Mouse (Mus musculus): Measurements from ENCODE around the gene Pafah1b1.
A peak's percentile ranks its signal among the peaks of the same experiment; 100 is the strongest.

Pafah1b1 gene

DNA sequence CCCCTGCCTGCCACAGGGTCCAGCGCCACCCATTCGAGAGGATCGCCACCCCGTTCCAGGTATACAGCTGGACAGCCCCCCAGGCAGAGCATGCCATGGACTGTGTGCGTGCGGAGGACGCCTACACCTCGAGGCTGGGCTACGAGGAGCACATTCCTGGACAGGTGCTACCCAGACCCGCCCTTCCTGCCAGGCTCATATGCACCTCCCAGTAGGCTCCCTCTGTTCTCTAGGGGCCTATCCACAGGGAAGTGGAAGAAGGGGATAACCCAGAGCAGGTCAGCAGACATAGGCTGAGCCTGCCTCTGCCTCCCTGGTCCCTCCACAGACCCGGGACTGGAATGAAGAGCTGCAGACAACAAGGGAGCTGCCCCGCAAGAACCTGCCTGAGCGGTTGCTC, 64.1 kb downstream of the Pafah1b1 start:
- DNase-seq = no peak

DNA sequence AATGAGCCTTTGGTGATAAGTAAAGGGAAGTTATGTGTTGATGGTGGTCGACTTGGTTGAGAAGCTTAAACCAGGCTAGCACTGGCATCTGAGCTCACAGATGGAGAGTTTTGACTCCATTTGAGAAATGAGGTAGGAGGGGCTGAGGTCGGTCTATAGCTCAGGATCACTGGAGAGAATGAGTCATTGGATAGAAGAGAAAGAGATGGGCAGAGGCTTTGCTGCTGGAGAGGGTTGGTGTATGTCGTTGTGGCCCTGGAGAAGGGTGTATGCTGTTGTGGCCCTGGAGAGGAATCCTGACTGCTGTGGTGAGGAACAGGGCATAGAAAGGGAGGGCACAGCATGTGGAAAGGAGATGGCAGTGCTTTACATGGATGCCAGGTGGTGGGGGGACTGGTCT, 68.5 kb downstream of the Pafah1b1 start:
- DNase-seq = no peak

DNA sequence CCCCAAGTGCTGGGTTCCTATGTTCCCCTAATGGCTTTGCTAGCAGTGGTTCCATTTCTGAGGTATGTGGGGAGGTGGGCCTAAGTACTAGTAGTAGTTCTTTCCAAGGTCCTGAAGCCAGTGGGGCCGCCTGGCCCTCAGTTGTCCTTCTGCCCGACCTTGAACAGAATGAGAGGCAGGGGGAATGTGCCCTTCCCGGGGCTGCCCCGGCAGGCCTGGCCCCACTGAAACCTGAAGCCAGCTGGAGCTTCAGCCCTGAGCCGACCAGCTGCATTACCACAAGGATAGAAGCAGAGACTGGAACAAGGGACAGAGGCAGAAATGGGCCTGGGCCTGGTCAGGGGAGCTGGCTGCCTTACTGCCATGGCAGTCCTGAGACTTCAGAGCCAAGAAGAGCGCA, 71.1 kb downstream of the Pafah1b1 start:
- no peak for DNase-seq

DNA sequence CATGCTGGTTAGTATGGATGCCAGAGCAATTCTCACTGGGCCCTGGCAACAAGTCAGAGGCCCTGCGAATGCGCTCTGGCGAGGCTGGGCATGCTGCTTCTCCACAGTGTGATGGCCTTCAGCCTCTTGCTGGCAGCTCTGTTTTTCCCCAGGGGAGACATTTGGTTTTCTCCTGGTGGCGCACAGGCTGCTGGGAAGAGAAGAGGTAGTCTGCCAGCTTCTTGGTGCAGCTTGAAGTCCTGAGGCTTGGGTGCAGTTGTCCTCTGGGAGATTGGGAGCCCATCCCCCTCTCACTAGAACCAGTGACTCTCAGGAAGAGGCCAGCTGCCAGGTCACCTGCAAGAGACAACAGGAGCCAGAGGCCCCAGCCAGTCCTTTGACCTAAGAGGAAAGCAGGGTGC, 71.7 kb downstream of the Pafah1b1 start:
- no peak for DNase-seq

DNA sequence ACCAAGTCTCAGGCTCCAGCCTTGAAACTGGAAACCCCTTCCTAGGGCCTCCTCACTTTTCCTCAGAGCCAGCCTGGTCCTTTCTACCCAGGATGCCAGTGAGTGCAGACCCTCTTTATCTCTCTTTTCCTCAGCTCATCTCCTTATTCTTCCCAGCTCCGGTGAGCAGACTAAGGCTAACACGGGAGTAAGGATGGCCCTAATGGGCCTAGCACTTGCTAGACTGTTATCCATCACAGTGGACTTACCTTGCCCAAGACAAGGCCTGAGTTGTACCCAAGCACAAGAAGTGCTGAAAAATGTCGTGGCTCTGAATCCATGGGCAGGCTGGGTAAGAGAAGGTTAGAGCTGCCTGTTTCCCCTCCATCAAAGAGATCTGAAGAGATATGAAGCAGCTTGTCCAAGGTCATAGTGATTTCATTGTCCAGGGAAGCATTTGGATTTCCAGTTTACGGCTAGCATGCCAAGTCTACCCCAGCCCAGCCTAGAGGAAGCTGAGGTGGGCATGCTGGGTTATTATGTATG, 73.8 kb downstream of the Pafah1b1 start:
- no peak for DNase-seq

DNA sequence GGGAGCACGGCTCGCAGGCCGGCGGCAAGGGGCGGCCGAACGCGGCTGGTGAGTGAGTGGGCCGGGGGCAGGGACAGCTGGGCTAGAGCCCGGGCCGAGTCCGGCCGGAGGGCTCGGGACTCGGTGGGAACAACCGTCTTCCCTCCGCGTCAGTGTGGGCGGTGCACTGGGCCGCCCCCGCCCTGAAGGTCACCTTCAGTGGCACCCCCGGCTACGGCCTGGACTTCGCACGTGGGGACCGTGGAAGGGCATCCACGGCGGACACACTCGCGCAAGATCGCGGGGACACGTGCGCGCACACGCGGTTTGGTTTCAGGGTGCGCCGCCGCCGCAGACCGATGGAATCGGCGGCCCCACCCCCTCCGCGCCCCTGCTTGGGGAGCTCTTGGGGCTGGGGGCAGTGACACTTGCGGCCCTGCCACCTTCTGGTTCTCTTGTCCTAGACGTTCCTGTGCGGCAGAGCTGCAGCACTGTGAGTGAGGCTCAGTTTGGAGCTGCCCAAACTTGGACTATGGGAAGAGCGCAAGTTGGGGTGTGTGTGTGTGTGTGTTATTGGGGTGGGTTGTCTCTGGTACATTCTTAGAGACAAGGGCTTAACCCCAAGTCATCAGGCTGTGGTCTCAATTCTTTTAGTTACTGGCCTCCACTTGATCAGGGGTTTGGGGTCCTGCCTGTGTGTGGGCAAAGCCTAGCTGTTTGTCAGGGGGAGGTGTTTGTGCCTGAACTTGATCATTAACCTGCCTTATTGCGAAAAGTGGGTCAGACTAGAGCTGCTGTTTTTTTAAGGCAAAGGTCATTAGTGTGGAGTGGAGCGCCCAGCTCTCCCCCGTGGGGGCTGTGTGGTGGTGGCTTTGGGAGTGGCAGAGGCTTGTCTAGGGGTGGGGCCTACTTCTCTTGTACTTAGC, 74.6 kb downstream of the Pafah1b1 start:
- DNase-seq = peak; percentile 47

DNA sequence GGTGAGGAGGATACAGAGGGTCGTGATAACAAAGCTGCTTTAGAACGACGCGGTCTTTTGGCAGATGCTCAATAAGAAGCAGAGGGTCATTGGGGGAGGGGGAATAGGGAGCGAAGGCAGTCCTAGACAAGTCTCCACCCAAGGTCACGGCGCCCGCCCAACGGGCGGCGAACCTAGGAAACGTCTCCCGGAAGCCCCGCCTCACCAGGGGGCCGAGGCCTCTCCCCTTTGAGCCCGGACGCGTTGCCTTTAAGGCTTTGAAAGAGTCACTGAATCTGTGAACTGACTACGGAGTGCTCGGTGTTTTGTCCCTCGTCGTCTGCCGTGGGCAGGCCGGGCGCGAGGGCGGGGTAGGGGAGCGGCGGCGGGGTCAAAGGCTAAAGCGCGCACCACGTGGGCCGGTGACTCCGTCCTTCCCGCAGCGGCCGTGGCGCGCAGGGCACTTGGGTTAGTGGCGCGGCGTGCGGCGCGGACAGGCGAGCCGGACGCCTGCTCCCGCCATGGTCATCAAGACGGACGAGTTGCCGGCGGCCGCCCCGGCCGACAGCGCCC, 75.3 kb downstream of the Pafah1b1 start, which contains the start of gene Cluh:
TSS of gene Cluh (plus strand) at position 401 of the 552 bp plus-strand sequence.
- peak; percentile 96 for DNase-seq

DNA sequence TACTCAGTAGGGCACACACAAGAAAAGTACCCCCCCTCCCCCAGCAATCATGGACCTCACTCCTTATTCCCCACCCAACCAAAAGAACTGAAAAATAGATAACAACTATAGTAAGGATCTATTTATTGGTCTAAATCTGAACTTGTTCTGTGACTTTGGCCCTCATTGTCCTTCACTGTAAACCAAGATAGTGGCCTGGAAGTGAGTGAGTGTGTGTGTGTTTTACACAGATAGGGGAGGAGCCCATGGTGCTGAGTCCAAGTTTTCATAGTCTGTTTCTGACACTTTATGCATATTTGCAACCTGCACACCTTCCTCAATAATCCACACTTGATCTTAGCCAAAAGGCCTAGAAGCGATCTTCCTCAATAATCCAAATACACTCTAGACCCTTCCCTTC, 75.8 kb downstream of the Pafah1b1 start:
- DNase-seq = no peak

DNA sequence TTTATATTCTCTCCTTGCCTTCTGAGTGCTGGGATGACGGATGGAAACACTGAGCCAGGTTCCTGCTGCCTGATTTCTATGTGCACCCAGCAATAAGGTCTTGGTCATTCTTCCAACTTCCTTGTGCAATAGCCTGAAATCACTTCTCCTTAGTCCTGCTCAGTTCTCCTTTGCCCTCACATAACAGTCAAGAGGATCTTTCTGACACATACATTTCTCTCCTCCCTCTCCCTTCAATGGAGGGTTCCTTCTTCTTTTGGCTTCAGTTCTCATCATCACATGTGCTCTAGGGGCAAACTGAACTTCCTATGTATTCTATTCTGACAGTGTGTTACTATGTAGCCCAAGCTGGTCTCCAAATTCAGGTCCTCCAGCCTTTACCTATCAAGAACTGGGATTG, 76.5 kb downstream of the Pafah1b1 start:
- no peak for DNase-seq

DNA sequence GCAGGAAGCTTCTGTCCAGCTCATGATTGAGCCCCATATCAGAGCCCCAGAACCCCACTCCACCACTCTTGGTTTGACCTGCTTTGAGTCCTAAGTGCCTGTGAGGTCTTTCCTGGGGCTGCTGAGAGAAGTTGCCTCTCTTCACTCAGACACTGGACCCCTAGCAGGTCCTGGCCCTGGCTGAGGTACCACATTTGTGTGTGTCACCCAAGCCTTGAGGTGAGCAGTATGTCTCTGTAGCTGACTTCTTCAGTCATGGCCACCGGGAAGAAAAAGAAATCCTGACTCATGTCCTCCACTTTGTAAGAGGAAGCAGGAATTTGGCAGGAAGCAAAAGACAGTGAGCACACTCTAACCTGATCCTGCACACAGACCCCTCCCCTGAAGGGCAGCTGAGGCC, 84.8 kb downstream of the Pafah1b1 start:
- no peak for DNase-seq

DNA sequence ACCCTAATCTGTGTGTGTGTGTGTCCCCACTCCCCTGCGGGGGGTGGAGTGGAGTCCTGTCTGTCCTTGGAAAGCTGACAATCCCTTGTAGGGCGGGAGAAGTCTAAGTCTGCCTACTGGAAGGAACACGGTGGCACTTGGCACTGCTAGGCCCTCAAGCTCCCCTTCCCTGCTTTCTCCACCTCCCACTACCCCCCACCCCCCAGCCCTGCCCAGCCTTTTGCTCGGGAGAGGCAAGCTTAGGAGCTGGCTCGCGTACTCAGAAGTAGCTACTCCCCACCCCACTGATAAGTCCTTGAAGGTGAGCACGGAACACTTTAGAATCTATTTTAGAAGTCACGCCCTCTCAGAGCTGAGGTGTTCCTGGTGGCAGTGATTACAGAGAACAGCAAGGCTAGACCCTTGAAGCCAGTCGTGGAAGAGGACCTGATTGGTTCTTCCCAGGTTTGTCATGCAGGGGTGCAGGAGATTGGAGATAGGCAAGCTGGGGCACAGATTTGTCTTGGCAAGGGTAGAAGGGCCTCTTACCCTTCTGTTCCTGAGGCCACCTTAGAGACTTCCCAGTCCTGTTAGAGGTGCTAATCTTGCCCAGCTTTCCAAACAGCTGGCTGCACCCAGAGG, 85.6 kb downstream of the Pafah1b1 start:
- DNase-seq = no peak

DNA sequence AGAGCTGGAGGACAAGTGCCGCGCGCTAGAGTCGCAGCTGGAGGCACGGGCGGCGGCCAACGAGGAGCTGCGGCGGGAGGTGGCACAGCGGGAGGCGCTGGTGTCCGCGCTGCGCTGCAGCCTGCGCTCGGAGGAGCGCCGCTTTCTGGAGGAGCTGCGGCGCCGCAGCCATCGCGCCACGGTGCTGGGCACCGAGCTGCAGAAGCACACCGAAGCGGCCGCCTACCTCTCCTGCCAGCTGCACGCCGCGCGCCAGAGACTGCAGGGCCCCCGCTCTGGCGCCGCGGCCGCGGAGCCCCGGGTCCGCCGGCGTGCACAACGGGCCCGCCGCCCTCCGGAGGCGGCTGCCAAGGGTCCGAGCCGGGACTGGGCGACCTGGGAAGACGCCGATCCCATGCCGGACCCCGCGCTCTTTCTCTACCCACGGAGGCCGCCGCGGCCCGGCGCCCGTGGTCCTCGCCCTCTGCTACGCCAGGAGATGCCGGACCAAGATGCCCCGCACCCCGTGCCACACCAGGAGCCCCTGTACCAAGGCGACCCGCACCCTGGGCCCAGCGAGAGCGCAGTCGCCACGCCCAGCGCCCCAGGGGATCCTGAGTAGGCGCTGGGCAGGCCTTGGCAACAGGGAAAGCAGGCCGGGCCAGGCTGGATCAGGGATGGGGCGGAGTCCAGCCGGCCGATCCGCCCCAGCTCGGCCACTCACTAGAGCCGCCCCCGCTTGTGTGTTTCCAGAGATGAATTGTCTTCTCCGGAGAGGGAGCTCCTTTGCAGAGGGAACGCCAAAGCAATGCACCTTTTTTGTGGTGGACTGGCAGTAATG, 86.3 kb downstream of the Pafah1b1 start:
- peak; percentile 88 for DNase-seq

DNA sequence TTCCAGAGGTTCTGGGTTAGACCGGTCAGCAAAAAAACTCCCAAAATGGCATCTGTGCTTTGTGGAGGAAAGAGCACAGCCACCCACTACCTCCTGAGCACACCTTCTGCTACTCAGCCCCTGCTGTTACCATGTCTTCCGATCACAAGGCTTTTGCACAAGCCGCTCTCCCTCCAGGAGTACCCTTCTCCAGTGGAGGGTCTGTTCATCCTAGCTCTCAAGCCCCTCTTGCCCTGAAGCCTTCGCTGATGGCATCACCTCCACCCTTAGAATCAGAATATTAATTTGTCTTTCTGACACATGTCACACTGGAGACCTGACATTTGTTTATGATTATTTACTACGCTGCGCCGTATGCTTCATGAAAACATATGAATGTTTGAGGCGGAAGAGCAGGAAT, 87.0 kb downstream of the Pafah1b1 start:
- DNase-seq = peak; percentile 8

DNA sequence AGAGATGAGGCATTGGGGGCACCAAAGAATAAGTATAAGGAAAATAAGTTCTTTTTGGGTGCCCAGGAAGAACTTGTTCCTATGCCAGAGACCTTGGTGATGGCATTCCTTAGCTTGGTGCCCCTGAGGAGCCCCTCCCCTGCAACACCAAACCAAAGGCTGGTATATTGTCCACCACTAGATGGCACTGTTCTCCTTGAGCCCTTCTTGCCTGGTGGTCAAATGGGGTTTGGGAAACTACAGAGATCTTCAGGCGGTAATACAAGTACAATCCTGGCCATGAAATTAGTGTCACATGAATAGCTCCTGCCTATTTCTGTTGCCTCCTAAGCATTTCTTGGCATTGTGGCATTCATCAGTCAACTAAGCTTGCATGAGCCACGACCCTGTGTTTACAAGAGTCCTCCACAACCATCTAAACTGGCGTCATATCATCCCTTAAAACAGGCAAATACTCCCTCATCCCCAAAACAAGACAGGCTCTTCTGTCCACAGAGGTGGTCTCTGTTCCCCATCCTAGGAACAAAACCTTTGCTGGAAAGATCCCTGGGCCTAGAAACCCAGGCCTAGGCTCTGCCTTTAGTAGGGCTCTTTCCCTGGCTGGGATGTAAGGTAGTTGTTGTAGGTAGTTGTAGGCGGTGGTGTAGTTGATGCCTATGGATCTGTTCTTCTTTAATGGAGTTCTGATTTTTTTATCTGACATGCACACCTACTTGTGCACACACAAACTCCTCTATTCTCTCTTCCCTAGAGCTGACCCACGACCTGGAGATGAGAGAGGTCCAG, 89.8 kb downstream of the Pafah1b1 start:
- DNase-seq = peak; percentile 89

DNA sequence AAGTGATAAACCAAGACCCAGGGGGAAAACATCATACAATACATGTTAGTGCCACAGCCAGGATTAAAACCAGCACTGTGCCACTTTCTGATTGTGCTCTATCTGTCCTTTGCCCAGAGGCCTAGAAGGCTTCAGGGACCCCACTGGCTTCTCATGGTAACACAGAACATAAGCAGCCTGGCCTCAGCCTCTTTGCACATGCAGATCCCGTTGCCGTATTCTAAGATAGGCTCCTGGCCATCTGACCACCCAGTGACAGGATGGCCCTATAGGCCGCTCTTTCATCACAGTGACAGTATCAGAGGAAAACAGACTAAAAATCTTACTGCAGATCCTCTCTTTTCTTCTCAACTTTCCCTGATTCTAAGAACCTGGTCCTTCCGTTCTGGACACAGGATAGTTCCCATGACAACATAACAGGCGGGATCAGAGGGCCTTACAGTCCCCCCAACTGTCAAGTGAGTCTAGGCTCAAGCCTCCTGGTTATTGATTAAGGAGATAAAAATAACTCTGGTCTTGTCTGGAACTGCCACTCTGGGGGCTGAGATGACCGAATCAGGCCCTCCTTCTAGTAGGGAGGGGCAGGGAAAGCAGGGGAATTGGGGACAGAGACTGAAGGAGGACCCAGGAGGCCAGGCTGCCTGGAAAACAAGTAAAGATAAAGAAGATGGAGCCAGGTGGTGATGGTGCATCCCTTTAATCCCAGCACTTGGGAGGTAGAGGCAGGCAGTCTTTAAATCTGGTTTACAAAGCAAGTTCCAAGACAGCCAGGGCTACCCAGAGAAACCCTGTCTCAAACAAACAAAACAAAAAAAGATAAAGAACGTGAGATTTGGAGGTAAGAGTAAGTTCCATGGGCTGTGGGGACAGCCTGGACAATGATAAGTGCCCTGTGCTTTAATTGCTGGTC, 92.3 kb downstream of the Pafah1b1 start:
- DNase-seq = no peak

DNA sequence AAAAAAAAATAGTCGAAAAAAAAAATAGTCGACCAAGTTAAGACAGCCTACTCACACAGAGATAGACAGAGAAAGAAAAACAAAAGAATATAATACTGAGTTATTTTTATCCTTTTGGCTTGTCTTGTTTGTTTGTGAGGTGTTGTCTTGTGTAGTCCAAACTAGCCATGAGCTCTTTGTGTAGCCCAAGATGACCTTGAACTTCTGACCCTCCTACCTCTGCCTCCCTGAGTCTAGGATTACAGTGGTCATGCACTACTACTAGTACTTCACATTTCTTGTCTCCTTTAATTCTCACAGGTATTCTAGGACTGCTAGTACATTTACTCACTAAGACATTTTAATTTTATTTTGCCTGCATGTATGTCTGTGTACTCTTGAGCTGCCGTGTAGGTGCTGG, 97.0 kb downstream of the Pafah1b1 start:
- no peak for DNase-seq

DNA sequence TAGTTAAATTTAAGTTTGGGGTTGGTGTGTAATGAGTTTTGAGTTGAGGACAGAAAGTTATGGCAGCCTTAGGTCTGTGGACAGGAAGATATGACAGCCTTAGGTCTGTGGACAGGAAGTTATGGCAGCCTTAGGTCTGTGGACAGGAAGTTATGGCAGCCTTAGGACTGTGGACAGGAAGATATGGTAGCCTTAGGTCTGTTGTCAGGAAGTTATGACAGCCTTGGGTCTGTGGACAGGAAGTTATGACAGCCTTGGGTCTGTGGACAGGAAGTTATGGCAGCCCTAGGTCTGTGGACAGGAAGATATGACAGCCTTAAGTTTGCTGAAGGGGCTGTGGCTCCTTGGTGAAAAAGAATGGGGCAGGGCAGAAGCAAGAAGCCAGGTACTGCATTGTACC, 99.1 kb downstream of the Pafah1b1 start:
- DNase-seq = no peak
